Mouse (Mus musculus) granulocyte monocyte progenitor cell, adult 5-6 weeks (primary cell): ENCODE results near the gene Serpina1f. TPM values are rescaled to one million over a fixed set of nuclear protein-coding genes. Genes with fewer than 3 reads are reported as not detected.
"Not testable (repeated sequence)": the region's sequence is repeated elsewhere in the genome, so short reads cannot be mapped to it uniquely, and the experiment has no call there.

ENCODE experiments used
- ATAC-seq: replicated peaks from 2 replicates; pipeline ENCODE4 v1.8.0; 2016; ENCODE audit warnings: mild to moderate bottlenecking, moderate TSS enrichment, inconsistent platforms; ENCODE audit not compliant: poor library complexity, severe bottlenecking
- total RNA-seq, 2 experiments: library from RNA; stranded (forward) in 1 of 2; stranded (reverse) in 1 of 2; fragments of 200-712, 200-1000 nt in 1 of 2; fragments of >200 nt in 1 of 2; fragmentation: Nextera tagmentation in 1 of 2; gene quantifications; 2 replicates each; pipeline ENCODE4 v1.2.3; 2014 to 2017

Serpina1f gene
- total RNA-seq, 2 experiments from 2014 or later, result not detected

DNA sequence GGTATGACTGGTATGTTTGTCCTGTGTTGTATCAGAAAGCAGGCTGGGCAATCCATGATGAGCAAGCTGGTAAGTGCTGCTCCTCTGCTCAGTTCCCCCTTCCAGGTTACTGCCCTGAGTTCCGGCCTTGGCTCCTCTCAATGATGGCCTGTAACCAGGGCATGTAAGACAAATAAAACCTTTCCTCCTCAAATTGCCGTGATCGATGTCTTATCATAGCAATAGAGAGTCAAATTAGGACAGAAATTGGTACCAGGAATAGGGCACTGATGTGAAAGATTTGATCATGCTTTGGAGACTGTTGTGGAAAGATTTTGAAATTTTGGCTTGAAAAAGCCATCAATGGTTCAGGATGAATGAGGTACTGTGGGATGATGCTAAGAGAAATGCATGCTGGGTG is 30.0 kb downstream of the Serpina1f start:
- no peak for ATAC-seq

DNA sequence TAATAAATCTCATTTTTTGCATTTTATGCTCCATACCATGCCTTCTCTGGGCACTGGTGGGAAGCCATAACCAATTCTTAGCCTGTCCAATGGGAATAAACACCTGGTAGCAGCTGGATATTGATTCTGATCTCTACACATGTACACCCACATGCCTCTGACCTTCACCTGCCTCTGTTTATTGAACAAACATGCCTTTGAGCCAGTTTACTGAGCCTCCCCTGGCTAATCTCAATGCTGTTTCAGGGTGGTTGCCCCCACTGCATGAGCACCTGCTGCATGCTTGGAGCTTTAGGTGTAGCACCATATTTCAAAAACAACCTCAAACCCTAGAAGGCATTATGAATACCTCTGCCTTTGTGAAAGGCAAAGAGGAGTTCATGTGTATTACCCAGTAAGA is 33.3 kb downstream of the Serpina1f start:
- not testable (repeated sequence) for ATAC-seq

DNA sequence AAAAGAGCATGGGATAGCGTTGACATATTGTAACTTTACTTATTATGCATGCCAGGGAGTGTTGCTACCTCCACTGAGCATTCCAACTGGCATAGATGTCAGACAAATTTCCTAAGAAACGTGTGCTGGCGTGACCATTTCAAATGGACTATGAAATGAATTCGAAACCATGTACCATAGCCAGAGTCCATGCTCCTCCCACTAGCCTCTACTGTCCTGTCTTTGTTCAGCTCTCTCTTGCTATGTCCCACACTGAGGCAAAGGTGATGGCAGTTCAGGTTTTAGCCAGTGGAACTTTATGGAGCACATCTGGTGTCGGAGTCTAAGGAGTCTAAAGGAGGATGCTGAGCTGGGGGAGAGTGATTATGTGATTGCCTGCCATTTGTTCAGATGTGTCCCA is 35.3 kb downstream of the Serpina1f start:
- no peak for ATAC-seq

DNA sequence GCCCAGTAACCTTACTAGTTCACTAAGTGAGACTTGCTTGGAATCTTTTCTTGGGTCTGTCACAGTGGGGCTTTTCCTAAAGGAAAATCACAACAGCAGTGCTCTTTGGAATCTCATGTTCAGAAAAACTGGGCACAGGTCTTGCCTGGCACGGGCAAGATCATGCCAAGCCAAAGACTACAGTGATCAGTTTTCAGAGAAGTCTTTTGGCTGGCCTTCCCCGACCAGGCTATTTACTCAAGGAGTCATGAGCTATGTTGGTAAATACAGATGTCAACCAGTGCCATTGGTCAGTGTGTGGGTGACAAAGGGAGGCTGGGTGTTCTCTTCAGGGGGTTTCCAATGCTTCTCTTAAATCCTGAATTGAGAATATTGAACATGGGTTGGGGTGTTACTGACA is 36.2 kb downstream of the Serpina1f start:
- no peak for ATAC-seq

DNA sequence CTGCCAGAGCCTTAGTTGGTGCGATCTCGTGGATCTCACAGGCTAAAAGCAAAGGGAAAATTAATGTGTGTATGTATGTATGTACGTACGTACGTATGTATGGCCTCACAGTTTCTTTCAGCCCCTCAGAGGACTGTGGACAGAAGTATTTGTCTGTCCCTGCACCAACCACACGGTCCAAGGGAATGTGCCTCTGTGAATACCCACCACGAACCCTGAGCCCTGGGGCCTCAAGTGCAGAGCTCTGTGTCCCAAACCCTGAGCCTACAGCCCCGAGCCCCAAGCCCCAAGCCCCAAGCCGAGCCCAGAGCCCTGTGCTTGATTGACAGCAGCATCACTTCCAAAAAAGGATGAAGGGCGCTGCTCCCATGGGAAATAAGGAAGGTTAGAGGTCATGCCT is 37.3 kb downstream of the Serpina1f start:
- no peak for ATAC-seq

DNA sequence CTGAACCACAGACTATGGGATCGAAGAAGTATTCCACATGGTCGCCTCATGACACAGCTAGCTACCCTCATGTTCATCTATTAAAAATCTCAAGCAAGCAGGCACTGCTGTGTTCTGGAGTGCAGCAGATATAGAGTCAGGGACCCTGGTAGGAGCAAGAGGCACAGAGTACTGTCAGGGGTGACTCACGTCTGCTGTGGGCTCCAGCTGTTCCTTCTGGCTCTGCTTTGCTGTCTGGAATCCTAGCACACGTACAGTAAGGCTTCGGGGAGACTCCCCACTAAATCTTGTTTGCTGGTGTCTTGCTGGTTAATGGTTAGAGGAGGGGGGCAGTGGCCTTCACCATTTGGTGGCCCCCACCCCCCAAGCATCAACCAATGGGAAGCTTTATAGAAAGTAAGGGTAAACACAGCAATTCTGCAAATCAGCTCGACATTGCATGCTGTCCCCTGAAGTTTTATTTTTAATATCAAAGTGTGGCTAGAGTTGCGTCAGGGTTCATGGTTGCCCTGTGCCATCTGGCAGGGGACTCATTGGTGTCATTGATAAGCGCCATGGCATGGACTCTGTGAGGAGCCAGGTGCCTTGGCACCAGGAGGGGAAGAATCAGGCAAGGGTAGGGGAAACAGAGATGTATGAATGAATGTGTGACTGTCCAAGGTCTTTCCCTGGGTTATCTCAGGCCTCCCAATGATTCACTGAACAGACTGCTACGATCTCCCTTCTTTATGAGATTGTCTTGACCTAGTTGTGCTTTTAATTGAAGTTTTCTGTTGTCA is 38.3 kb downstream of the Serpina1f start, which contains the start of gene Serpina6:
Serpina6 (minus strand) TSS at position 365 of the 779 bp plus-strand sequence.
- no peak for ATAC-seq

DNA sequence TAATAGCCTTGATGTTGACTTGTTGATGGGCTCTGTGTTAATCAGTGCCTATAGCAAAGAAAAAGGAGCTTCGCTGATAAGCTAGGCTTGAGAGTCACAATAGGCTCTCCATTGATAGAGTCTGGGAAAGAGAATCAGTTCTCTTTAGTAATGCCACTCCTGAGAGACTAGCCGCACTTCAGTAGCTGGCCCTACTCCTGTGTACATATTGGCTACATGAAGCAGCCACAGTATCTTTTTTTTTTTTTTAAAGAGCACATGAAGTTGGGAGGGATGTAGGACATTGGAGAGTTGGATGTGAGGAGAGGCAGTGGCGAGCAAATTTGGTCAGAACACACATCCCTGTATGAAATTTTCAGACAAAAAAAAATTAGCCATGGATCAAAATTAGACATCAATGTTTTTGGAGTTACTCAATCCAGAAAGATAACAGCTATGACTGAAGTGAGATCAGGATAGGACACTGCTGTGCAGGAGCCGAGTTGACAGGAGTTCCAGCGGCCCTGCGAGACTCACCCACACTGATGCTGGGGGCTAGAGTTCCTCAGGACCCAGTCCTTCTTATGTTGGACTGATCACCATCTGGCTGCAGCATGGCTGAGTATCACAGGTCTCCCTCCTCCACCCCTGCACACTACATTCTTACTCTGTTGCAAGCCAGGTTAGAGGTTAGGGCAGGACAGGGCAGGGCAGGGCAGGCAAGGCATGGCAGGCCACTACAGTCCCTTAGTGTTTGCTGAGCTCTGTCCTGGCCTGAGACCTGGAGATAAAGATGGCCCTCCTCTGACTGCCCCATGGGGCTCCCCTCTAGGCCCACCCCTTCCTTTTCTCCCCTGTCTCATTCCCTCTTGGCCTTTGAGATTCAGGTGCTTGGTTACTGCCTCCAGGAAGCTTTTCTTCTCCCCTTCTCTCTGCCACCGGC is 39.9 kb downstream of the Serpina1f start:
- ATAC-seq, result no peak

DNA sequence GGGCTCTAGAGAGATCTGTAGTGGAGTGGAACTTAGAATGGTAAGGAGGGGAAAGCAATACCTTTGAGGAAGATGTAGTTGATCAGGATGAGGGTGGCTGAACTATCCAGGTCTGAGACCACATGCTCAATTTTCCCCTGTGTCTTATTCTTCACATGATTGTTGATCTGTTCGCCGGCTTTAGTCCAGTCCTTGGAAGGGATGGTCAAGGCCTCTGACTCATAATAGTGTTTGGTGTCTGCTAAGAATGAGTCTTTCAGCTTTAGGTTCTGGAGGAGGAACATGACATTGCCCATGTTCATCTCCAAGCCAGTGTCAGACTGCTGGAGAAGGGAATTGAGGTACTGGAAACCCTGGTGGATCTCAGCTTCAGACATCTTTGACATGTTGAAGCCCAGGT is 41.5 kb downstream of the Serpina1f start:
- no peak for ATAC-seq

DNA sequence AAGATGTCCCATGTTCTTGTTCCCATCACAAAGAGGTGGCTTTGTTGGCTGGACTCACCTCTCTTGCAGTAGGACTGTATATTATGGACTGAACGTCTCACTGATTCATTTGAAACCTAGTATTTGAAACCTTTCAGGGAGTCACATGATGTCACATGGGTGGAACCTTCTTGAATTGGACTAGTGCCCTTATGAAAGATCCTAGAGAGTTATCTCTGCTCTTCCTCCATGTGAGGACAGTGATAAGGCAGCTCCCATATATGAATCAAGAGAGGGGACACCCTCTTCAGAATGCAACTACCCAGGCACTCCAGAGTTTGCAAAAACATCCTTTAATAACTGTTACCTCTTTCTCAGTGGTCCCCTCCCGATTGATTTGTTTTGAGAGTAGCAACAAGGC is 49.0 kb downstream of the Serpina1f start:
- ATAC-seq, result no peak

DNA sequence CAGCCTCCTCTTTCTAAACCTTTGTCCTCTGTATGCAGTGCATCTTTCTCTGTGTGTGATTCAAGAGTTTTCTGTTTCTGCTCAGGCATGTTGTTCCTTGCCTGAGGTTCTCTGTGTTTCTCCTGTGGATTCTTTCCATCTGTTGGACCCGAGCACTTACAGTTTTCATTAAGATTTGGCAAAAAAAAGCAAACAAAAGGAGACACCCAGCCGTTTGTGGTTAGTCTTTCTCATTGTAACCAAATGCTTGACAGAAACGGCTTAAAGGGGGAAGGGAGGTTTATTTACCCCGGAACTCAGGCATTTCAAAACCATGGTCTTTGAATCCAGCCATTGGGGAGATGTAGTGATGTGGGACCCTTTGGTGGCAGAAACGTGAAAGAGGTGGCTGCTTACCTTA is 50.7 kb downstream of the Serpina1f start:
- ATAC-seq, result no peak

DNA sequence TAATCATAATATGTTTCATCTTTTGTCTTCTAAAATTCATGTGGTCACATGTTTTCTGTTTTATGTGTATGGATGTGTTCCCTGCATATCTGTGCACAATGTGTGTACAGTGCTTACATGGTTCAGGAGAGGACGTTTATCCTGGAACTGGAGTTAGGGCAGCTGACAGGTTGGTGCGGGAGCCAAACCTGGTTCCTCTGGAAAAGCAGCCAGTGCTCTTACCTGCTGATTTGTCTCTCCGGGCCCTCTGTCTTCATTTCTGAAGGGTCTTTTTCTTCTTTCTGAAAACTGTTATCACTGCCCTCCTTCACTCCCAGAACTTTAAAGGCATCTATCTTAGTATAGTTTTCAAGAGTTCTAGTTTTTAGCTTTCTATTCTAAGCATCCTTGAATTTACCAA is 51.5 kb downstream of the Serpina1f start:
- ATAC-seq, result no peak

DNA sequence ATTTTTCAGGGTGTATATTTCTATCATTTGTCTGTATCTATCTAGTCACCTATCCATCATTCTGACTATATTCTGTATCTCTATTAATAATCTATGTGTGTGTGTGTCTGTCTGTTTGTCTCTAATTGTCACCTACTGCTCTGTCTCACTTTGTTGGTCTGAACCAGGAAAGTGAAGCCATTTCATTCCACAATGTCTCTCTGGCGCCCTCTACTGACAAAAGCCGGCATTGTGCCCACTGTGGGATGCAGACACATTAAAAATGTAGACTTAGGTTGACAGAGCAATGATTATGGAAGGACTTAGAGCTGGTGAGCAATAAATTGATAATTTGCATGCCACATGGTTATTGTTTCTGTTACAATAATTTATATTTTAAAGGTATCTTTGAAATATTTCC is 52.0 kb downstream of the Serpina1f start:
- peak; percentile 68 for ATAC-seq

Other genes with a start within 250 kb of the Serpina1f start
- gene Ifi27l2b, start 238.3 kb downstream of the Serpina1f start, total RNA-seq (2014; fragmentation: Nextera tagmentation), result not detected in 2 replicates
- not detected in 2 replicates for gene Ifi27l2b, start 238.3 kb downstream of the Serpina1f start, total RNA-seq (2017)
- 0.43 TPM in 1 of 2 replicates, not detected in the other for gene Ppp4r4, start 163.2 kb downstream of the Serpina1f start, total RNA-seq (2014; fragmentation: Nextera tagmentation)
- 0.30 TPM in 1 of 2 replicates, not detected in the other for gene Ppp4r4, start 163.2 kb downstream of the Serpina1f start, total RNA-seq (2017)
- not detected in 2 replicates for gene Serpina10, start 64.1 kb downstream of the Serpina1f start, total RNA-seq (2014; fragmentation: Nextera tagmentation)
- not detected in 2 replicates for gene Serpina10, start 64.1 kb downstream of the Serpina1f start, total RNA-seq (2017)
- gene Serpina6, start 38.3 kb downstream of the Serpina1f start, total RNA-seq (2014; fragmentation: Nextera tagmentation), result not detected in 2 replicates
- not detected in 2 replicates for gene Serpina6, start 38.3 kb downstream of the Serpina1f start, total RNA-seq (2017)
- gene Serpina16, start 19.4 kb downstream of the Serpina1f start, total RNA-seq (2014; fragmentation: Nextera tagmentation), result not detected in 2 replicates
- gene Serpina16, start 19.4 kb downstream of the Serpina1f start, total RNA-seq (2017), result not detected in 2 replicates
- not detected in 2 replicates for gene Serpina1d, start 78.1 kb upstream of the Serpina1f start, total RNA-seq (2014; fragmentation: Nextera tagmentation)
- gene Serpina1d, start 78.1 kb upstream of the Serpina1f start, total RNA-seq (2017), result not detected in 2 replicates
- not detected in 2 replicates for gene Serpina1b, start 134.8 kb upstream of the Serpina1f start, total RNA-seq (2014; fragmentation: Nextera tagmentation)
- gene Serpina1b, start 134.8 kb upstream of the Serpina1f start, total RNA-seq (2017), result not detected in 2 replicates
- gene Serpina1a, start 168.0 kb upstream of the Serpina1f start, total RNA-seq (2014; fragmentation: Nextera tagmentation), result not detected in 2 replicates
- gene Serpina1a, start 168.0 kb upstream of the Serpina1f start, total RNA-seq (2017), result not detected in 2 replicates
- not detected in 2 replicates for gene Serpina1c, start 209.4 kb upstream of the Serpina1f start, total RNA-seq (2014; fragmentation: Nextera tagmentation)
- not detected in 2 replicates for gene Serpina1c, start 209.4 kb upstream of the Serpina1f start, total RNA-seq (2017)